Comparison of ENCODE assay signal across 25 mouse cellular contexts in the genomic region with DNA sequence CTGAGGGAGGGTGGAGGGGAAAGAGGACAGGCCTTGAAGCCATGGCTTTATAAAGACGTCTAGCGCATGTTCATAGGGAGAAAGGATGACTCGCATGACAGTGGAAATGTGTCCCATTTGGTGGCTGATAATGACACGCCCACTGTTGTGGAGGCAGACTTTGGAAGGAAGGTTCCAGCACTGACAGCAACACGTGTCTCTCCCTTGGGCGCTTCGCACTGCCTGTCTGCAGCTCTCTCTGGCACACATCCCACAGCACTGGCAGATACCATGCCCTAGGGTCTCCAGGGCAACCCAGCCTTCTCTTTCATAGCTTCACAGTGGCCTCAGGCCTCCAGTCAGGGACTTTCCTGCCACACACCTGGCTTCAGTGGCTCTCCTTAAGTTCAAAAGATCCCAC. TPM values are rescaled to one million over a fixed set of nuclear protein-coding genes. Genes with fewer than 3 reads are reported as not detected.
DNase-seq lines count a peak whose midpoint lies in the region; ATAC-seq and TF ChIP-seq lines count a peak whose summit lies in the region.
"Had no signal": no experiment of that assay in that cellular context is flagged by ENCODE, and none has a peak within 500 bp of the region (broad histone marks: within the 10 kb centered on the region; RNA-seq: fewer than 3 reads in every experiment).

No protein-coding gene starts in this region.

- WGBS in kidney, adult 2 months: 62% methylated on average over 7 of the region's 7 CpGs
- 71% methylated on average over 7 of the region's 7 CpGs for WGBS in lung, embryonic 15.5 days
- WGBS in thymus, adult 2 months: 81% methylated on average over 7 of the region's 7 CpGs

- DNase-seq in adrenal gland, postnatal 14 days: peak; percentile 31
- DNase-seq in adrenal gland, postnatal 36 days: no peak
- peak; percentile 59 for DNase-seq in kidney, adult 2 months
- DNase-seq in kidney, adult 9 months: no peak
- no peak for DNase-seq in lung, postnatal 25 days (ENCODE audit: low spot score)
- DNase-seq in thymus, adult 2 months: no peak
- no peak for DNase-seq in thymus, adult 18-20 months
- DNase-seq: adrenal gland, adult 8-10 months; cerebellum, adult 11 months; cerebellum, postnatal 25 days; forebrain, postnatal 0 days; gastrocnemius, postnatal 36 days; heart, postnatal 14 days; layer of hippocampus, postnatal 36 days; lung, postnatal 14 days; thymus, postnatal 36 days had no signal

- H3K9me3 ChIP-seq in lung, embryonic 15.5 days: no peaks in the 10 kb centered on the region
- H3K9me3 ChIP-seq: forebrain, embryonic 10.5 days; heart, embryonic 10.5 days; hindbrain, embryonic 15.5 days; limb, embryonic 15.5 days; liver, embryonic 15.5 days had no signal

- H3K4me2 ChIP-seq in lung, embryonic 15.5 days: no peak overlapping the region
- H3K4me2 ChIP-seq: hindbrain, embryonic 15.5 days; limb, embryonic 15.5 days; liver, embryonic 15.5 days had no signal

- no peaks in the 10 kb centered on the region for H3K36me3 ChIP-seq in kidney, adult 2 months (ENCODE audit: control insufficient read depth, insufficient read depth, low read length)
- H3K36me3 ChIP-seq in lung, embryonic 15.5 days: no peaks in the 10 kb centered on the region
- no peaks in the 10 kb centered on the region for H3K36me3 ChIP-seq in thymus, adult 2 months (ENCODE audit: control insufficient read depth, insufficient read depth, low read length)
- H3K36me3 ChIP-seq: forebrain, embryonic 10.5 days; heart, embryonic 10.5 days; hindbrain, embryonic 15.5 days; limb, embryonic 15.5 days; liver, embryonic 15.5 days had no signal

- peaks cover 23% of the 10 kb centered on the region; the same call in 1 of the 2 replicates for H3K4me1 ChIP-seq in kidney, adult 2 months (ENCODE audit: control insufficient read depth, insufficient read depth, low read length)
- H3K4me1 ChIP-seq in lung, embryonic 15.5 days: peaks cover 31% of the 10 kb centered on the region
- peaks cover 18% of the 10 kb centered on the region for H3K4me1 ChIP-seq in thymus, adult 2 months (replicated peaks; ENCODE audit: control insufficient read depth, insufficient read depth, low read length)
- H3K4me1 ChIP-seq: forebrain, embryonic 10.5 days; hindbrain, embryonic 15.5 days; limb, embryonic 15.5 days had no signal

- no peak for TF ChIP-seq CTCF in kidney, adult 2 months (conservative IDR thresholded peaks at IDR 0.05; ENCODE audit: insufficient read depth, insufficient read length, low read depth, low read length)
- no peak for TF ChIP-seq CTCF in thymus, adult 2 months (IDR thresholded peaks at IDR 0.05; ENCODE audit: borderline replicate concordance, control insufficient read depth, extremely low read depth, insufficient read depth, low read length, poor library complexity)

- no peak for TF ChIP-seq POLR2A in kidney, adult 2 months (IDR thresholded peaks at IDR 0.05; ENCODE audit: low read depth, low read length)
- TF ChIP-seq POLR2A in thymus, adult 2 months (IDR thresholded peaks at IDR 0.05; ENCODE audit: control insufficient read depth, extremely low read depth, insufficient read depth, low read length, poor library complexity): no peak

- no peak for ATAC-seq in lung, embryonic 15.5 days (ENCODE audit: borderline replicate concordance, extremely low read depth, low FRiP score, low TSS enrichment)
- ATAC-seq: forebrain, postnatal 0 days; intestine, embryonic 16.5 days; Patski had no signal

- no peaks in the 10 kb centered on the region for H3K27me3 ChIP-seq in kidney, adult 2 months (replicated peaks; ENCODE audit: control insufficient read depth, insufficient read depth, low read length)
- no peaks in the 10 kb centered on the region for H3K27me3 ChIP-seq in lung, embryonic 15.5 days
- H3K27me3 ChIP-seq in thymus, adult 2 months (ENCODE audit: control insufficient read depth, insufficient read depth, low read length): no peaks in the 10 kb centered on the region
- H3K27me3 ChIP-seq: hindbrain, embryonic 15.5 days; limb, embryonic 15.5 days; liver, embryonic 15.5 days; Patski had no signal

- no peak overlapping the region for H3K27ac ChIP-seq in kidney, adult 2 months (ENCODE audit: insufficient read depth, low read depth, low read length)
- peak overlapping the region; percentile 29; the same call in 1 of the 2 replicates for H3K27ac ChIP-seq in lung, embryonic 15.5 days
- H3K27ac ChIP-seq in thymus, adult 2 months (ENCODE audit: control insufficient read depth, insufficient read depth, low read length): peak overlapping the region; percentile 26; the same call in 1 of the 2 replicates
- H3K27ac ChIP-seq: forebrain, embryonic 10.5 days; heart, embryonic 10.5 days; hindbrain, embryonic 15.5 days; layer of hippocampus, adult 2 months; limb, embryonic 15.5 days; liver, embryonic 15.5 days had no signal

- no peak overlapping the region for H3K9ac ChIP-seq in lung, embryonic 15.5 days
- H3K9ac ChIP-seq: forebrain, postnatal 0 days; hindbrain, embryonic 15.5 days; limb, embryonic 15.5 days; liver, embryonic 15.5 days had no signal

- H3K4me3 ChIP-seq in kidney, adult 2 months (ENCODE audit: insufficient read depth, low read depth, low read length): no peak overlapping the region
- H3K4me3 ChIP-seq in lung, embryonic 15.5 days: no peak overlapping the region
- H3K4me3 ChIP-seq in thymus, adult 2 months (ENCODE audit: control insufficient read depth, insufficient read depth, low read length): no peak overlapping the region
- H3K4me3 ChIP-seq: forebrain, embryonic 10.5 days; heart, embryonic 10.5 days; hindbrain, embryonic 15.5 days; layer of hippocampus, adult 2 months; limb, embryonic 15.5 days; liver, embryonic 15.5 days had no signal

RNA-seq across cellular contexts. Expression of gene Tmem185b, which starts 7.9 kb away (rescaled TPM):
- 19.6 and 20.8 TPM in 2 replicates for total RNA-seq in adrenal gland, postnatal 14 days (2021)
- 10 to 100 TPM; 28.0 to 28.5 TPM for total RNA-seq in adrenal gland, postnatal 36 days (2021)
- polyA plus RNA-seq in kidney, adult 2 months (2012; rRNA removed): 27.1 and 37.2 TPM in 2 replicates
- polyA plus RNA-seq in lung, embryonic 15.5 days (2015; fragmentation: Nextera tagmentation; extraction: Ambion mirVana): 30.5 and 32.6 TPM in 2 replicates
- 61.2 and 64.8 TPM in 2 replicates for polyA plus RNA-seq in thymus, adult 2 months (2012; rRNA removed)

RNA-seq across cellular contexts. Expression of gene Ralb, which starts 13.5 kb away (rescaled TPM):
- total RNA-seq in adrenal gland, postnatal 14 days (2021): 58.1 and 60.8 TPM in 2 replicates
- total RNA-seq in adrenal gland, postnatal 36 days (2021): 10 to 100 TPM; 54.5 to 69.6 TPM
- 49.8 and 54.6 TPM in 2 replicates for polyA plus RNA-seq in kidney, adult 2 months (2012; rRNA removed)
- polyA plus RNA-seq in lung, embryonic 15.5 days (2015; fragmentation: Nextera tagmentation; extraction: Ambion mirVana): 254 and 264 TPM in 2 replicates
- 32.4 and 33.5 TPM in 2 replicates for polyA plus RNA-seq in thymus, adult 2 months (2012; rRNA removed)

Comparison
In these comparisons a context has a peak if more than half of its experiments do, and no peak if none do; other contexts are left out.
1. DNase-seq: peak in adrenal gland, postnatal 14 days (single experiment) and kidney, adult 2 months (single experiment); none in adrenal gland, postnatal 36 days (0 of 2), kidney, adult 9 months (single experiment), lung, postnatal 25 days (single experiment), thymus, adult 2 months (single experiment) and thymus, adult 18-20 months (0 of 2).